ENCODE assay signal across 19 mouse cellular contexts in the genomic region with DNA sequence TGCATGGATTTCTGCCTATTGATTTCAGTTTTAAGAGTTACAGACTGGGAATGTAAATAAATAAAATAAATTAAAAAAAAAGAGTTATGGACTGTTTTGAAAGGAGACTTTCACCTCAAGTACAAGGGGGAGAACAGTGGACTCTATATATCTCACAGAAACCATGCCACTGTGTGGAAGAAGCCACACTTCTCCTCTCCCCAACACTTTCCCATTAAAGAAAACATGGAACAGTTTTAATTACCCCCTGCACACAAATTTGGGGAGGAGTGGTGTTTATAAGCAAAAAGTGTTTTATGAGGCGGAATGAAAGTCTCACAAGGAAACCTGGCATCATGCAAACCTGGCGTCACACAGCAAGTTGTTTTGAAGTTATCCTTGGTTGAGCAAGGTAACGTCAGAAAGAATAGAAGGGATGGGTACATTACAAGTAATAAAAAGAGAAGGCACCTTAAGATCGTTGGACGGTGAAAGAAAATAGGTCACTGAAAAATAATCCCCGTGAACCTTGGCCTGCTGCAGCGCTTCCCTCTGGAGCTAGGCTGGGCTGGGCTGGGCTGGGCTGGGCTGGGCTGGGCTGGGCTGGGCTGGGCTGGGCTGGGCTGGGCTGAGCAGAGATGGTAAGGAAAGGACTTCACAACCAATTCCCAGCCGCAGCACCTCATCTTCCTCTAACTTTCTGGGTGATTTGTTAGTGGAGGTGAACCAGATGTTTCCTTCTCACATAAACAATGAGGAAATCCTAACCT.
A peak's percentile ranks its signal among the peaks of the same experiment; 100 is the strongest.
DNase-seq lines count a peak whose midpoint lies in the region; ATAC-seq and TF ChIP-seq lines count a peak whose summit lies in the region.
"Had no signal": no experiment of that assay in that cellular context is flagged by ENCODE, and none has a peak within 500 bp of the region (broad histone marks: within the 10 kb centered on the region; RNA-seq: fewer than 3 reads in every experiment).

No protein-coding gene starts in this region.

- no peak for DNase-seq in kidney, adult 8-10 months
- peak; percentile 23 for DNase-seq in lung, embryonic 14.5 days
- DNase-seq in lung, postnatal 4 days, result no peak
- DNase-seq in left cerebral cortex, adult 2 months (ENCODE audit: extremely low spot score in 1 of 2, low spot score in 2 of 2), result no peak
- DNase-seq: adrenal gland, postnatal 14 days; cerebellum, adult 11-12 months; cerebellum, adult 9-10 months; cerebellum, postnatal 25 days; gastrocnemius, postnatal 25 days; heart, postnatal 36 days had no signal

- TF ChIP-seq CTCF in lung, embryonic 14.5 days (IDR thresholded peaks at IDR 0.05; ENCODE audit: low read depth), result no peak
- TF ChIP-seq CTCF in left cerebral cortex, adult 2 months (IDR thresholded peaks at IDR 0.05), result no peak

- H3K36me3 ChIP-seq in kidney, embryonic 15.5 days, result no peaks in the 10 kb centered on the region
- no peaks in the 10 kb centered on the region for H3K36me3 ChIP-seq in lung, embryonic 14.5 days (ENCODE audit: insufficient read depth)
- no peaks in the 10 kb centered on the region for H3K36me3 ChIP-seq in intestine, embryonic 16.5 days (ENCODE audit: control insufficient read depth, insufficient read depth, low read length)
- H3K36me3 ChIP-seq: embryonic facial prominence, embryonic 12.5 days; forebrain, embryonic 12.5 days; heart, embryonic 13.5 days had no signal

- no peak overlapping the region for H3K9ac ChIP-seq in kidney, embryonic 15.5 days
- H3K9ac ChIP-seq in lung, embryonic 14.5 days, result no peak overlapping the region
- no peak overlapping the region for H3K9ac ChIP-seq in intestine, embryonic 16.5 days (ENCODE audit: low read depth, low read length)
- H3K9ac ChIP-seq: embryonic facial prominence, embryonic 12.5 days; forebrain, embryonic 12.5 days; heart, embryonic 13.5 days had no signal

- H3K4me2 ChIP-seq in kidney, embryonic 15.5 days, result 0 out of 2 replicates have a peak overlapping the region, but pooled peaks have one; percentile 7
- no peak overlapping the region for H3K4me2 ChIP-seq in lung, embryonic 14.5 days
- H3K4me2 ChIP-seq in intestine, embryonic 16.5 days (ENCODE audit: low read depth, low read length), result no peak overlapping the region
- H3K4me2 ChIP-seq: embryonic facial prominence, embryonic 12.5 days; forebrain, embryonic 12.5 days; heart, embryonic 13.5 days had no signal

- 28% methylated on average over 8 of the region's 8 CpGs for WGBS in kidney, embryonic 15.5 days
- WGBS in lung, embryonic 14.5 days, result 55% methylated on average over 8 of the region's 8 CpGs
- WGBS in intestine, embryonic 16.5 days, result 39% methylated on average over 8 of the region's 8 CpGs

- H3K4me1 ChIP-seq in kidney, embryonic 15.5 days, result peaks cover 13% of the 10 kb centered on the region
- H3K4me1 ChIP-seq in lung, embryonic 14.5 days (ENCODE audit: insufficient read depth), result peaks cover 2% of the 10 kb centered on the region; the same call in 1 of the 2 replicates
- H3K4me1 ChIP-seq in intestine, embryonic 16.5 days (ENCODE audit: control insufficient read depth, insufficient read depth, low read length), result no peaks in the 10 kb centered on the region
- H3K4me1 ChIP-seq: embryonic facial prominence, embryonic 12.5 days; forebrain, embryonic 12.5 days had no signal

- H3K27me3 ChIP-seq in kidney, embryonic 15.5 days, result no peaks in the 10 kb centered on the region
- no peaks in the 10 kb centered on the region for H3K27me3 ChIP-seq in lung, embryonic 14.5 days (ENCODE audit: insufficient read depth, low read length)
- H3K27me3 ChIP-seq in intestine, embryonic 16.5 days (replicated peaks; ENCODE audit: control insufficient read depth, insufficient read depth, low read length), result no peaks in the 10 kb centered on the region
- H3K27me3 ChIP-seq: CH12.LX; embryonic facial prominence, embryonic 12.5 days; forebrain, embryonic 12.5 days; heart, embryonic 13.5 days; Patski had no signal

- intact Hi-C loops in left cerebral cortex, adult 2 months (cut with DNase I), result no loop called here

- H3K27ac ChIP-seq in kidney, embryonic 15.5 days, result no peak overlapping the region
- H3K27ac ChIP-seq in lung, embryonic 14.5 days (ENCODE audit: low read depth), result no peak overlapping the region
- no peak overlapping the region for H3K27ac ChIP-seq in intestine, embryonic 16.5 days (ENCODE audit: low read length)
- H3K27ac ChIP-seq in left cerebral cortex, adult 2 months, result no peak overlapping the region
- H3K27ac ChIP-seq: embryonic facial prominence, embryonic 12.5 days; forebrain, embryonic 12.5 days; heart, embryonic 13.5 days had no signal

- H3K4me3 ChIP-seq in kidney, embryonic 15.5 days (replicated peaks), result no peak overlapping the region
- no peak overlapping the region for H3K4me3 ChIP-seq in lung, embryonic 14.5 days (ENCODE audit: low read depth, low read length)
- no peak overlapping the region for H3K4me3 ChIP-seq in intestine, embryonic 16.5 days (ENCODE audit: low read length)
- H3K4me3 ChIP-seq in left cerebral cortex, adult 2 months, result no peak overlapping the region
- H3K4me3 ChIP-seq: embryonic facial prominence, embryonic 12.5 days; forebrain, embryonic 12.5 days; heart, embryonic 13.5 days had no signal

- no peaks in the 10 kb centered on the region for H3K9me3 ChIP-seq in kidney, embryonic 15.5 days (replicated peaks)
- H3K9me3 ChIP-seq in lung, embryonic 14.5 days (ENCODE audit: low read depth, low read length), result no peaks in the 10 kb centered on the region
- no peaks in the 10 kb centered on the region for H3K9me3 ChIP-seq in intestine, embryonic 16.5 days (ENCODE audit: control insufficient read depth, low read length)
- H3K9me3 ChIP-seq: embryonic facial prominence, embryonic 12.5 days; forebrain, embryonic 12.5 days; heart, embryonic 13.5 days had no signal

- ATAC-seq in kidney, embryonic 15.5 days (replicated peaks; ENCODE audit: low FRiP score), result peak; percentile 92
- peak; percentile 49; the same call in 1 of the 2 replicates for ATAC-seq in lung, embryonic 14.5 days (ENCODE audit: insufficient read depth)
- peak; percentile 88 for ATAC-seq in intestine, embryonic 16.5 days
- ATAC-seq: activated CD4-positive, CD25-positive, alpha-beta regulatory T cell, adult 4 months; forebrain, embryonic 16.5 days; Patski had no signal
